Mouse (Mus musculus): ENCODE measurements around the gene Btbd18. TPM values are rescaled to one million over a fixed set of nuclear protein-coding genes. Genes with fewer than 3 reads are reported as not detected.
A peak's percentile ranks its signal among the peaks of the same experiment; 100 is the strongest.

The Btbd18 gene
- total RNA-seq, 2 experiments from 2014 or later = not detected

DNA sequence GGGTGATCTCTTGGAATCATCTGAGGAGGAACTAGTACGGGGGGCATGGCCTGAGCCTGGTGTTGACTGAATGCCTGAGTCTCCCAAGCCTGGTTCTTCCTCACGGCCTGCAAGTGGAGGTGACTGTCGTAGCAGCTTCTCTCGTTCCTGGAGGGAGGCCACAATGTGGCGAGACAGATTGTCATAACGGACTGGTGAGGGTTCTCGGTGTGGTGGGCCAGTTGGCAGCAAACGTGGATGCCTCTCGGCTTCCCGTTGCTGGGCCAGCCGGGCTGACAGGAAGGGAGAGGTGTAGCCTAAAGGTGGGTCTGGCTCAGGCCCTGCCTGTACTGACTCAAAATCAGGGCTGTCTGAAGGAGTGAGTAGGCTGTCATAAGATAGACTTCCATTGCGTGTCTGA, 31.2 kb downstream of the Btbd18 start:
- intact Hi-C loops (cut with DNase I) = loop anchor here (10.0 kb wide), 1 partner anchor 85 kb away; no protein-coding TSS in a partner anchor
- DNase-seq = no peak

GRCm38 (mm10) chr2:84695007-84695695, 36.3 kb downstream of the Btbd18 start:
- intact Hi-C loops (cut with DNase I) = loop anchor here (10.0 kb wide), 1 partner anchor 90 kb away; no protein-coding TSS in a partner anchor

DNA sequence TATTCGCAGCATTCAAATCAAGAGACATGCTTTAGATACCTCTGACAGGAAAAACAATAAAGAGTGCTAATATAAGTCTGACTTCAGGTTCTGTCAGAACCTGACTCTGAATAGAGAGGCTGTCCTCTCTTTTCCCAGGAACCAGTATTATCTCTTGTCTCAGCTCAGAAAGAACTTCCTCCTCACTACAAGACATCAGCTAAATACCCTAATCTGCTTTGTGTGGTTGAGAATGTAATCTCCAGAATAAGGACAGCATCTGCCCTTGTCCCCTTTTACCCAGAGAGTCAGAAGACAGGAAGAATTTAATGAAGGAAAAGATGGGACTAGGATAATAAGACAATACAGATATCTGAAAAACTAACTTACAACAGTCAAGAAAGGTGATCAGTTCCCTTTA, 44.6 kb downstream of the Btbd18 start:
- intact Hi-C loops (cut with DNase I) = no loop called here
- no peak for DNase-seq

More at GRCm38 (mm10) chr2:84695007-84695695, 36.3 kb downstream of the Btbd18 start:
- DNase-seq = no peak

- intact Hi-C loops (cut with DNase I) = no loop called here
- DNase-seq = no peak
Measured at GRCm38 (mm10) chr2:84704329-84704728, 45.5 kb downstream of the Btbd18 start.

DNA sequence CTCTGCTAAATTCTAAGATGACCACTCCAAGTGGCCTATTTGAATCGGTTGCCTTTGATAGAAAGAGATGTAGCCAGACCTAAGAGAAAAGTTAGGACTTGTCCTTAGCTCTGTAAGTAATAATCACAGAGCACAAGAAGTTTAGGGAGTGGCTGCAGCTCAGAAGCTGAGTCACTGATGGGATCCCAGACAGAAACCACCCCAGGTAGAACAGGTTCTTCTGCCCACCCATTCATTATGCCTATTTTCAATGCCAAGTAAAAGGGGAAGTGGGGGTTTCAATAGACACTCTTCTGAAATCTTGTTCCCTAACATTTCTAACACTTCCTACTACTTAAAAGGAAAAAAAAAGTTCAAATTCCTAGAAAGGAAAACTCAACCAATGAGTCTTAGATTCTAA, 46.4 kb downstream of the Btbd18 start:
- intact Hi-C loops (cut with DNase I) = no loop called here
- no peak for DNase-seq

DNA sequence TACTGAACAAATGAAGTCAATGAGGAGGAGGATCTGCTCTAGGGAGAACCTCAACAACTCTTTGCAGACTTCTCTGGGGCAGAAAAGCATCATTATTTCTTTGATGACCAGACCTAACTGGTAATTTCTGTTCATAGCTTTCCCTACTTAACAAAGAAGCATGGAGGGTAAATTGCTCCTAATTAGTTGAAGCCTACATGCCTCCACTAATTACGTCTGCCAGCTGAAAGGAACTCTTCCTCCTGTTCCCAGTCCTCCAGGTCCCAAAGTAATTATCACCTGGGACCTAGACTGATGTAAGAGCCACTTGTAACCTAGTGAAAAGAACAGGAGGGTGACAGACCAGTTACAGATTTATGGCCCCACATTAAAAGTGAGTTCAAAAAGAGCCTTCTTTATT, 48.6 kb downstream of the Btbd18 start:
- intact Hi-C loops (cut with DNase I) = no loop called here

GRCm38 (mm10) chr2:84711898-84712297, 53.0 kb downstream of the Btbd18 start:
- DNase-seq = no peak
- intact Hi-C loops (cut with DNase I) = no loop called here

More for the DNA sequence above, 48.6 kb downstream of the Btbd18 start:
- no peak for DNase-seq

DNA sequence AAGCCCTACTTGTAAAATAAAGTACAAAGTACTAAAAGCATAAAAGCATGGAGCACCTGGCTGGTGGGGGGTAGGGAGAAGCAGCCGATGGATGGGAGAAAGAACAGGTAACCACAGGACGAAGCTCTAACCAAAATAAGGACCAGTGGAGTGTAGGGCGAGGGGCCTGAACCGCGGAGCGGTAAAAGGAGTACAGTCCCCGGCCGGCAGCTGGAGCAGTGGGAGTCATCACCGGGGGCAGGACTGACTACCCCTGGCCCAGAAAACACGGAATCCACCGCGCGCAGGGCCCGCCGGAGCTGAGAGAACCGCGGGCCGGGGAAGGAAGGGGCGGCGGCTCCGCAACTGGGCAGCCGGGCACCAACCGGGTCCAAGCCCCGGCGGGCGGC, 55.5 kb downstream of the Btbd18 start:
- intact Hi-C loops (cut with DNase I) = no loop called here
- no peak for DNase-seq

DNA sequence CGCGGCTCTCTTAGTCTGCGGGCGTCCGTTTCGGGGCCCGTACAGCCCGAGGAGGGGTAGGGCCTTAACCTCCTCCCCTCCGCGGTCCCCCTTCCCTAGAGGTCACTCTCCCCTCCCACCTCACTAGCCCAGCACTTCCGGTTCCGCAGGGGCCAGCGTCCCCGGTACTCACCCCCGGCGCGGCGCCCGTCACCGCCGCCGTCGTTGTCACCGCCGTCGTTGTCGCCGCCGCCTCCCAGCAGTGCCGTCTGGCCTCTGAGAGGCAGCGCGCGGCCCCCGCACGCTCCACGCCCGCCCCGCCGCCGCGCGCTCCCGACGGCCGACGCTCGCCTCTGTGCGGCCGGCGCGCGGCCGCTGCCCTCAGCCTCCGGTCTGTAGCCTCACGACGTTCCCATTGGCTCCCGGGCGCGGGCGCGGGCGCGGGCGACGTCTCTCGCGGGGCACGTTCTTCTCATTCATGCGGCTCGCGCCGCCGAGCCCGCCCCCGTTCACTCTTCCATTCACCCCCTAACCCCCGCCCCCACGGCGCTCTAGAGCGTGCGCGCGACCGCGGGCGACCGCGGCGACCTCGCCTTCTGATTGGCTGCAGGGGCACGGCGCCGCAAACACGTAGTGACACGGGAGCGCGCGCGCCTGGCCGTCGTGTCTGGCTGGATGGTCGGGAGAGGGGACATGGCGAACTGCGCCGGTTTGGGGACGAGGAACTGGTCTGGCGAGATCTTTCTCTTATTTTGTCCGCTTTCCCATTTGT, 56.1 kb downstream of the Btbd18 start, which contains the start of gene Zdhhc5:
Gene Zdhhc5, minus strand, starts transcription at position 370 of the 751 bp plus-strand sequence.
- intact Hi-C loops (cut with DNase I) = no loop called here

GRCm38 (mm10) chr2:84715562-84716361, 56.9 kb downstream of the Btbd18 start:
- intact Hi-C loops (cut with DNase I) = no loop called here
- DNase-seq = peak; percentile 80

More for the DNA sequence above, 56.1 kb downstream of the Btbd18 start, which contains the start of gene Zdhhc5:
- peak; percentile 100 for DNase-seq

- intact Hi-C loops (cut with DNase I) = no loop called here
- DNase-seq = no peak
Measured at GRCm38 (mm10) chr2:84716423-84717355, 57.8 kb downstream of the Btbd18 start.

DNA sequence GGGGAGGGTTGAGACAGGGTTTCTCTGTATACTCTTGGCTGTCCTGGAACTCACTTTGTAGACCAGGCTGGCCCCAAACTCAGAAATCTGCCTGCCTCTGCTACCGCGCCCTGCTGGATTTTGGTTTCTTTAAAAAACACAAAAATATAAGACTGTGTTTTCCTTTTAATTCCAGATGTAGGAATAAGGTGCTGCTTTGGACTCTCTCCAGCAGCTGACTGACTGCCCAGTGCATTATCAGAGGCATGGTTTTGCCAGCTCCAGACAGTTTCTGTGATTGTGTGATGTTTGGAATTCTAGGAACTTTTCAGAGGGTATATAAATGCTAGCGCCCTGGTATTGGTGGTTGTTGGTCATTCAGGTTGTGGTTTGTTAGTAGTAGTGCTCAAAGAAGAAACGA, 58.5 kb downstream of the Btbd18 start:
- no peak for DNase-seq
- intact Hi-C loops (cut with DNase I) = no loop called here

Other genes with a start within 250 kb of the Btbd18 start
- 1 to 10 TPM; 5.7 to 7.5 TPM for gene Calcrl, start 233.7 kb upstream of the Btbd18 start, total RNA-seq (2021)
- gene Tfpi, start 182.3 kb upstream of the Btbd18 start, total RNA-seq (2021) = 10 to 100 TPM in 1 of 2 experiments, 1 to 10 TPM in 1; 9.3 to 10.3 TPM
- 10 to 100 TPM; 70.4 to 88.0 TPM for gene Ctnnd1, start 8.3 kb upstream of the Btbd18 start, total RNA-seq (2021)
- 100 to 1,000 TPM in 1 of 2 experiments, 10 to 100 TPM in 1; 96.5 to 104 TPM for gene Selenoh, start 11.7 kb downstream of the Btbd18 start, total RNA-seq (2021)
- 10 to 100 TPM; 11.7 to 13.7 TPM for gene Gm28635, start 19.0 kb downstream of the Btbd18 start, total RNA-seq (2021)
- gene Med19, start 19.3 kb downstream of the Btbd18 start, total RNA-seq (2021) = 10 to 100 TPM; 42.5 to 45.3 TPM
- gene Tmx2, start 20.1 kb downstream of the Btbd18 start, total RNA-seq (2021) = 100 to 1,000 TPM; 108 to 124 TPM
- gene Zdhhc5, start 56.1 kb downstream of the Btbd18 start, total RNA-seq (2021) = 10 to 100 TPM; 34.2 to 34.8 TPM
- 1 to 10 TPM; 8.3 to 9.3 TPM for gene Clp1, start 68.3 kb downstream of the Btbd18 start, total RNA-seq (2021)
- gene Ypel4, start 75.0 kb downstream of the Btbd18 start, total RNA-seq (2021) = 10 to 100 TPM; 13.7 to 15.4 TPM
- gene Gm19426, start 84.6 kb downstream of the Btbd18 start, total RNA-seq (2021) = 1 to 10 TPM; 5.8 to 6.9 TPM
- gene Serping1, start 116.4 kb downstream of the Btbd18 start, total RNA-seq (2021) = 1 to 10 TPM; 5.6 to 6.2 TPM
- 1 to 10 TPM; 5.3 to 5.7 TPM for gene Ube2l6, start 139.7 kb downstream of the Btbd18 start, total RNA-seq (2021)
- gene Smtnl1, start 163.6 kb downstream of the Btbd18 start, total RNA-seq (2021) = not detected
- gene Timm10, start 167.9 kb downstream of the Btbd18 start, total RNA-seq (2021) = 10 to 100 TPM; 55.5 to 60.4 TPM
- 1 to 10 TPM in 1 of 2 experiments, under 1 TPM in 1; 0.46 to 1.3 TPM for gene Slc43a1, start 179.8 kb downstream of the Btbd18 start, total RNA-seq (2021)
- 10 to 100 TPM; 59.4 to 61.6 TPM for gene Rtn4rl2, start 227.6 kb downstream of the Btbd18 start, total RNA-seq (2021)